Mouse (Mus musculus) liver, embryonic 12.5 days (tissue): Measurements from ENCODE around the gene Utf1. TPM values are rescaled to one million over a fixed set of nuclear protein-coding genes. Genes with fewer than 3 reads are reported as not detected.

Experiments used
- ATAC-seq: fragments of 200-750 bp; cut with Nextera tagmentation; 2 replicates; pipeline ENCODE4 v1.8.0; 2017; ENCODE audit warnings: moderate number of reproducible peaks, mild to moderate bottlenecking, moderate library complexity
- H3K27ac ChIP-seq: fragments of 300-500 bp; sonication (generic); 2 replicates; pipeline ENCODE4 v1.5.1; 2016; ENCODE audit warnings: mild to moderate bottlenecking
- H3K27me3 ChIP-seq: fragments of 300-500 bp; sonication (generic); replicated peaks from 2 replicates; pipeline ENCODE4 v1.6.1; 2016; ENCODE audit warnings: mild to moderate bottlenecking, moderate library complexity
- H3K36me3 ChIP-seq: fragments of 300-500 bp; sonication (generic); 2 replicates; pipeline ENCODE4 v1.6.1; 2016; ENCODE audit warnings: mild to moderate bottlenecking, moderate library complexity
- H3K4me1 ChIP-seq: fragments of 300-500 bp; sonication (generic); 2 replicates; pipeline ENCODE4 v1.6.1; 2016
- H3K4me2 ChIP-seq: fragments of 300-500 bp; sonication (generic); 2 replicates; pipeline ENCODE4 v1.6.1; 2016; ENCODE audit warnings: mild to moderate bottlenecking, moderate library complexity
- H3K4me3 ChIP-seq: fragments of 300-500 bp; sonication (generic); 2 replicates; pipeline ENCODE4 v1.5.1; 2016; ENCODE audit warnings: mild to moderate bottlenecking, moderate library complexity
- H3K9ac ChIP-seq: fragments of 300-500 bp; sonication (generic); 2 replicates; pipeline ENCODE4 v1.6.1; 2016; ENCODE audit warnings: mild to moderate bottlenecking, moderate library complexity
- H3K9me3 ChIP-seq: fragments of 300-500 bp; sonication (generic); replicated peaks from 2 replicates; pipeline ENCODE4 v1.6.1; 2016; ENCODE audit warnings: mild to moderate bottlenecking, moderate library complexity
- WGBS: fragments of 180-500 bp; shearing (Covaris S2); methylation state at CpG from one replicate; pipeline ENCODE4 v1.1.7; 2016; ENCODE audit not compliant: insufficient replicate concordance; 5-methylcytosine and 5-hydroxymethylcytosine counted together
- polyA plus RNA-seq: library from polyadenylated mRNA; unstranded; fragments of >200 nt; fragmentation: Nextera tagmentation; extraction: Ambion mirVana; gene quantifications from 2 replicates; pipeline ENCODE4 v1.2.1, GENCODE M21; 2016

Utf1 gene
- not detected in 2 replicates for polyA plus RNA-seq

- Histone ChIP-seq H3K4me3 (peak within 1 kb of the TSS; percentile 32), H3K9ac (no peak within 1 kb of the TSS), H3K27ac (no peak within 1 kb of the TSS), H3K4me1 (peaks cover 8% of the 10 kb centered on the region), H3K4me2 (peak within 1 kb of the TSS; percentile 48), H3K27me3 (peaks cover 85% of the 10 kb centered on the region), H3K36me3 (no peaks in the 10 kb centered on the region), H3K9me3 (no peaks in the 10 kb centered on the region)
- ATAC-seq, result no peak
- 2% methylated on average over 59 of the region's 59 CpGs for WGBS
Observed at GRCm38 (mm10) chr7:139943674-139944281, at the start of gene Utf1. Gene Utf1 (plus strand): TSS chr7:139943789.

GRCm38 (mm10) chr7:139894655-139895557 lies 48.7 kb upstream of the Utf1 start, which contains the start of gene Kndc1:
Gene Kndc1 (plus strand): TSS chr7:139894696.
- Histone ChIP-seq H3K9me3 (no peaks in the 10 kb centered on the region), H3K36me3 (no peaks in the 10 kb centered on the region), H3K4me3 (peak within 1 kb of the TSS; percentile 29), H3K4me2 (peak within 1 kb of the TSS; percentile 55), H3K27me3 (peaks cover 65% of the 10 kb centered on the region), H3K9ac (no peak within 1 kb of the TSS), H3K4me1 (no peaks in the 10 kb centered on the region), H3K27ac (no peak within 1 kb of the TSS)
- ATAC-seq, result no peak
- 4% methylated on average over 50 of the region's 50 CpGs for WGBS

- Histone ChIP-seq H3K9ac (no peak overlapping the region), H3K27me3 (peaks cover 65% of the 10 kb centered on the region), H3K36me3 (no peaks in the 10 kb centered on the region), H3K27ac (no peak overlapping the region), H3K9me3 (no peaks in the 10 kb centered on the region), H3K4me1 (no peaks in the 10 kb centered on the region), H3K4me2 (no peak overlapping the region), H3K4me3 (no peak overlapping the region)
- 49% methylated on average over 7 of the region's 7 CpGs for WGBS
- ATAC-seq, result no peak
Observed at GRCm38 (mm10) chr7:139896271-139896670, 47.3 kb upstream of the Utf1 start.

- no peaks in the 10 kb centered on the region for H3K4me1 ChIP-seq
- no peak for ATAC-seq
- 56% methylated on average over 7 of the region's 7 CpGs for WGBS
- no peak overlapping the region for H3K9ac ChIP-seq
- no peaks in the 10 kb centered on the region for H3K9me3 ChIP-seq
- no peak overlapping the region for H3K4me3 ChIP-seq
- H3K27ac ChIP-seq, result no peak overlapping the region
- H3K27me3 ChIP-seq, result peaks cover 65% of the 10 kb centered on the region
- H3K4me2 ChIP-seq, result no peak overlapping the region
- no peaks in the 10 kb centered on the region for H3K36me3 ChIP-seq
Observed at GRCm38 (mm10) chr7:139896796-139897195, 46.8 kb upstream of the Utf1 start.

GRCm38 (mm10) chr7:139898606-139899005 lies 45.0 kb upstream of the Utf1 start:
- Histone ChIP-seq H3K4me1 (no peaks in the 10 kb centered on the region), H3K27ac (no peak overlapping the region), H3K9me3 (no peaks in the 10 kb centered on the region), H3K9ac (no peak overlapping the region), H3K4me2 (no peak overlapping the region), H3K4me3 (no peak overlapping the region), H3K27me3 (peaks cover 54% of the 10 kb centered on the region), H3K36me3 (no peaks in the 10 kb centered on the region)
- no peak for ATAC-seq
- WGBS, result 71% methylated on average over 2 of the region's 2 CpGs

- no peak overlapping the region for H3K9ac ChIP-seq
- H3K4me1 ChIP-seq, result no peaks in the 10 kb centered on the region
- peaks cover 45% of the 10 kb centered on the region for H3K27me3 ChIP-seq
- no peaks in the 10 kb centered on the region for H3K36me3 ChIP-seq
- H3K9me3 ChIP-seq, result no peaks in the 10 kb centered on the region
- ATAC-seq, result no peak
- H3K4me3 ChIP-seq, result no peak overlapping the region
- no peak overlapping the region for H3K27ac ChIP-seq
- H3K4me2 ChIP-seq, result no peak overlapping the region
- 68% methylated on average over 7 of the region's 7 CpGs for WGBS
Observed at GRCm38 (mm10) chr7:139899505-139899904, 44.1 kb upstream of the Utf1 start.

- no peak overlapping the region for H3K27ac ChIP-seq
- WGBS, result 78% methylated on average over 7 of the region's 7 CpGs
- H3K36me3 ChIP-seq, result no peaks in the 10 kb centered on the region
- H3K27me3 ChIP-seq, result peaks cover 44% of the 10 kb centered on the region
- no peak overlapping the region for H3K9ac ChIP-seq
- no peaks in the 10 kb centered on the region for H3K9me3 ChIP-seq
- no peak overlapping the region for H3K4me3 ChIP-seq
- no peak for ATAC-seq
- no peaks in the 10 kb centered on the region for H3K4me1 ChIP-seq
- no peak overlapping the region for H3K4me2 ChIP-seq
Observed at GRCm38 (mm10) chr7:139900456-139900855, 43.1 kb upstream of the Utf1 start.

GRCm38 (mm10) chr7:139900896-139901295 lies 42.7 kb upstream of the Utf1 start:
- ATAC-seq, result no peak
- H3K36me3 ChIP-seq, result no peaks in the 10 kb centered on the region
- WGBS, result 62% methylated on average over 6 of the region's 6 CpGs
- no peaks in the 10 kb centered on the region for H3K9me3 ChIP-seq
- peaks cover 44% of the 10 kb centered on the region for H3K27me3 ChIP-seq
- no peak overlapping the region for H3K27ac ChIP-seq
- no peak overlapping the region for H3K4me2 ChIP-seq
- no peak overlapping the region for H3K4me3 ChIP-seq
- H3K4me1 ChIP-seq, result 0 out of 2 replicates have a peak, but pooled peaks cover 4% of the 10 kb centered on the region
- H3K9ac ChIP-seq, result no peak overlapping the region

- H3K27ac ChIP-seq, result no peak overlapping the region
- WGBS, result 21% methylated on average over 1 of the region's 1 CpGs
- H3K27me3 ChIP-seq, result peaks cover 39% of the 10 kb centered on the region
- no peaks in the 10 kb centered on the region for H3K9me3 ChIP-seq
- no peaks in the 10 kb centered on the region for H3K36me3 ChIP-seq
- H3K9ac ChIP-seq, result no peak overlapping the region
- no peak for ATAC-seq
- no peak overlapping the region for H3K4me2 ChIP-seq
- H3K4me3 ChIP-seq, result no peak overlapping the region
- H3K4me1 ChIP-seq, result 0 out of 2 replicates have a peak, but pooled peaks cover 5% of the 10 kb centered on the region
Observed at GRCm38 (mm10) chr7:139901981-139902380, 41.6 kb upstream of the Utf1 start.

- WGBS, result 15% methylated on average over 6 of the region's 6 CpGs
- H3K9me3 ChIP-seq, result no peaks in the 10 kb centered on the region
Observed at GRCm38 (mm10) chr7:139905261-139905660, 38.3 kb upstream of the Utf1 start.

GRCm38 (mm10) chr7:139905661-139906060 lies 37.9 kb upstream of the Utf1 start:
- no peaks in the 10 kb centered on the region for H3K9me3 ChIP-seq
- no peak overlapping the region for H3K9ac ChIP-seq
- no peak overlapping the region for H3K4me3 ChIP-seq
- no peaks in the 10 kb centered on the region for H3K36me3 ChIP-seq
- no peak for ATAC-seq
- peaks cover 27% of the 10 kb centered on the region for H3K27me3 ChIP-seq
- no peak overlapping the region for H3K27ac ChIP-seq
- H3K4me2 ChIP-seq, result peak overlapping the region; percentile 12; the same call in 1 of the 2 replicates
- WGBS, result 9% methylated on average over 6 of the region's 6 CpGs
- H3K4me1 ChIP-seq, result 0 out of 2 replicates have a peak, but pooled peaks cover 5% of the 10 kb centered on the region

More at GRCm38 (mm10) chr7:139905261-139905660, 38.3 kb upstream of the Utf1 start:
- Histone ChIP-seq H3K27me3 (peaks cover 27% of the 10 kb centered on the region), H3K4me2 (peak overlapping the region; percentile 12; the same call in 1 of the 2 replicates), H3K36me3 (no peaks in the 10 kb centered on the region), H3K9ac (no peak overlapping the region), H3K4me3 (no peak overlapping the region), H3K27ac (no peak overlapping the region), H3K4me1 (0 out of 2 replicates have a peak, but pooled peaks cover 5% of the 10 kb centered on the region)
- no peak for ATAC-seq

GRCm38 (mm10) chr7:139908176-139908575 lies 35.4 kb upstream of the Utf1 start:
- Histone ChIP-seq H3K27me3 (peaks cover 41% of the 10 kb centered on the region), H3K9ac (no peak overlapping the region), H3K27ac (no peak overlapping the region), H3K36me3 (no peaks in the 10 kb centered on the region), H3K4me1 (0 out of 2 replicates have a peak, but pooled peaks cover 5% of the 10 kb centered on the region), H3K4me3 (no peak overlapping the region), H3K9me3 (no peaks in the 10 kb centered on the region), H3K4me2 (no peak overlapping the region)
- no peak for ATAC-seq
- WGBS, result 77% methylated on average over 5 of the region's 5 CpGs
